Mouse (Mus musculus): ENCODE data around the gene Hps5. TPM values are rescaled to one million over a fixed set of nuclear protein-coding genes. Genes with fewer than 3 reads are reported as not detected.
A peak's percentile ranks its signal among the peaks of the same experiment; 100 is the strongest.

Gene Hps5
- total and polyA plus RNA-seq, 2 experiments from 2014 or later, result 6.3 to 7.9 TPM

DNA sequence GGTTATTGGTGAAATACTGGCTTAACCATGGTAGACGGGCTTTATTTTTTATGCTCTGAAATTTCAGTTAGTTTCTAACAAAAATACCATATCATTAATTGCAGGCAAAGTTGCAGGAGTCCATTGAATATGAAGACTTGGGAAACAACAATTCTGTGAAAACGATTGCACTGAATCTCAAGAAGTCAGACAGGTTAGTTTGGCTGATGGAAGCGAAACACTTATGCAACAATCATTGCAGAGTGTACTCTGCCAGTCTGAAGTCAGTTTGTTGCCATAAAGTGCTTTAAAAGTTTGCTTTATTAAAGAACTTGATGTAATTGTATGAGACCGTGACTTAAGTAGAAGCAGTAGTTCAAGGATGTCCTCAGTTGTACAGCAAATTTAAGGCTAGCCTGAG is 18.1 kb upstream of the Hps5 start:
- TF ChIP-seq EP300 (IDR thresholded peaks at IDR 0.05; ENCODE audit: low read depth) (no peak), CTCF (IDR thresholded peaks at IDR 0.05; ENCODE audit: low read depth) (no peak)

GRCm38 (mm10) chr7:46810325-46810724 is 14.5 kb upstream of the Hps5 start:
- 95% methylated on average over 6 of the region's 6 CpGs for WGBS
- H3K27me3 ChIP-seq (ENCODE audit: control insufficient read depth, insufficient read depth, low read length), result no peaks in the 10 kb centered on the region
- no peak overlapping the region for H3K9ac ChIP-seq (replicated peaks; ENCODE audit: low read depth, low read length)
- no peaks in the 10 kb centered on the region for H3K4me1 ChIP-seq (ENCODE audit: control insufficient read depth, insufficient read depth)
- H3K9me3 ChIP-seq (replicated peaks; ENCODE audit: control insufficient read depth, low read length), result no peaks in the 10 kb centered on the region
- no peak overlapping the region for H3K27ac ChIP-seq (ENCODE audit: low read depth)
- peaks cover 76% of the 10 kb centered on the region for H3K36me3 ChIP-seq (replicated peaks; ENCODE audit: control insufficient read depth, insufficient read depth, low read length)
- ATAC-seq (ENCODE audit: insufficient read depth, low read depth), result no peak
- DNase-seq (ENCODE audit: low spot score), result no peak
- no peak overlapping the region for H3K4me2 ChIP-seq (ENCODE audit: low read depth, low read length)
- TF ChIP-seq EP300 (IDR thresholded peaks at IDR 0.05; ENCODE audit: low read depth), result no peak
- TF ChIP-seq CTCF (IDR thresholded peaks at IDR 0.05; ENCODE audit: low read depth), result no peak
- H3K4me3 ChIP-seq (ENCODE audit: low read depth, low read length), result no peak overlapping the region

More for the DNA sequence above, 18.1 kb upstream of the Hps5 start:
- Histone ChIP-seq H3K4me2 (ENCODE audit: low read depth, low read length) (no peak overlapping the region), H3K4me3 (ENCODE audit: low read depth, low read length) (no peak overlapping the region), H3K27me3 (ENCODE audit: control insufficient read depth, insufficient read depth, low read length) (no peaks in the 10 kb centered on the region), H3K36me3 (replicated peaks; ENCODE audit: control insufficient read depth, insufficient read depth, low read length) (peaks cover 82% of the 10 kb centered on the region), H3K9ac (replicated peaks; ENCODE audit: low read depth, low read length) (no peak overlapping the region), H3K4me1 (ENCODE audit: control insufficient read depth, insufficient read depth) (no peaks in the 10 kb centered on the region), H3K9me3 (replicated peaks; ENCODE audit: control insufficient read depth, low read length) (no peaks in the 10 kb centered on the region), H3K27ac (ENCODE audit: low read depth) (no peak overlapping the region)
- DNase-seq (ENCODE audit: low spot score) (no peak), ATAC-seq (ENCODE audit: insufficient read depth, low read depth) (no peak)
- WGBS, result 90% methylated on average over 4 of the region's 4 CpGs

DNA sequence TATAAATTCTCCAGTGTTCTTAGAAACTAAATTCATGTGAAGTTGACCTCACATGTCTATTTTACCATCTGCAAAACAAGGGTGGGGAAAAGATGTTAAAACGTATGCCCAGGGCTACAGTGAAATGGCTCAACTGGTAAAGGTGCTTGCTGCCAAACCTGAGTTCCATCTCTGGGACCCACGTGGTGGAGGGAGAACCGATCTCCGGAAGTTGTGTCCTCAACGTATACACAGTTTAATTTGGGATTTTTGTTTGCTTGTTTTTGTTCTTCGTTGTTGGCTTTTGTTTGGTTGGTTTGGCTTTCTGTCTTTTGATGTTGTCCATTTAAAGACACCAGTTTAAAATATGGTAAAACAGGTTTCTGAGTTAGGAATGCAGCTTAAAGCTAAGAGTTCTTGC is 915 bp upstream of the Hps5 start:
- Histone ChIP-seq H3K9me3 (replicated peaks; ENCODE audit: control insufficient read depth, low read length) (no peaks in the 10 kb centered on the region), H3K36me3 (replicated peaks; ENCODE audit: control insufficient read depth, insufficient read depth, low read length) (peaks cover 17% of the 10 kb centered on the region; the same call in 1 of the 2 replicates), H3K27ac (ENCODE audit: low read depth) (no peak overlapping the region), H3K4me1 (ENCODE audit: control insufficient read depth, insufficient read depth) (peaks cover 18% of the 10 kb centered on the region), H3K4me2 (ENCODE audit: low read depth, low read length) (peak overlapping the region; percentile 80), H3K27me3 (ENCODE audit: control insufficient read depth, insufficient read depth, low read length) (no peaks in the 10 kb centered on the region), H3K9ac (replicated peaks; ENCODE audit: low read depth, low read length) (peak overlapping the region; percentile 84; the same call in 1 of the 2 replicates), H3K4me3 (ENCODE audit: low read depth, low read length) (peak overlapping the region; percentile 81)
- ATAC-seq (ENCODE audit: insufficient read depth, low read depth) (no peak), DNase-seq (ENCODE audit: low spot score) (no peak)
- TF ChIP-seq EP300 (IDR thresholded peaks at IDR 0.05; ENCODE audit: low read depth) (no peak), CTCF (IDR thresholded peaks at IDR 0.05; ENCODE audit: low read depth) (no peak)
- 44% methylated on average over 6 of the region's 6 CpGs for WGBS

GRCm38 (mm10) chr7:46796206-46796679 is 379 bp upstream of the Hps5 start:
- H3K36me3 ChIP-seq (replicated peaks; ENCODE audit: control insufficient read depth, insufficient read depth, low read length), result peaks cover 13% of the 10 kb centered on the region; the same call in 1 of the 2 replicates
- no peak for ATAC-seq (ENCODE audit: insufficient read depth, low read depth)
- under 1% methylated on average over 31 of the region's 31 CpGs for WGBS
- peak overlapping the region; percentile 92 for H3K27ac ChIP-seq (ENCODE audit: low read depth)
- peak overlapping the region; percentile 80 for H3K4me2 ChIP-seq (ENCODE audit: low read depth, low read length)
- DNase-seq (ENCODE audit: low spot score), result no peak
- H3K9ac ChIP-seq (replicated peaks; ENCODE audit: low read depth, low read length), result peak overlapping the region; percentile 84
- peaks cover 18% of the 10 kb centered on the region for H3K4me1 ChIP-seq (ENCODE audit: control insufficient read depth, insufficient read depth)
- TF ChIP-seq EP300 (IDR thresholded peaks at IDR 0.05; ENCODE audit: low read depth), result no peak
- TF ChIP-seq CTCF (IDR thresholded peaks at IDR 0.05; ENCODE audit: low read depth), result no peak
- H3K9me3 ChIP-seq (replicated peaks; ENCODE audit: control insufficient read depth, low read length), result no peaks in the 10 kb centered on the region
- H3K27me3 ChIP-seq (ENCODE audit: control insufficient read depth, insufficient read depth, low read length), result no peaks in the 10 kb centered on the region
- peak overlapping the region; percentile 81 for H3K4me3 ChIP-seq (ENCODE audit: low read depth, low read length)

- Histone ChIP-seq H3K9me3 (replicated peaks; ENCODE audit: control insufficient read depth, low read length) (no peaks in the 10 kb centered on the region), H3K4me2 (ENCODE audit: low read depth, low read length) (no peak overlapping the region), H3K9ac (replicated peaks; ENCODE audit: low read depth, low read length) (no peak overlapping the region), H3K4me1 (ENCODE audit: control insufficient read depth, insufficient read depth) (peaks cover 18% of the 10 kb centered on the region), H3K27ac (ENCODE audit: low read depth) (no peak overlapping the region), H3K36me3 (replicated peaks; ENCODE audit: control insufficient read depth, insufficient read depth, low read length) (peaks cover 10% of the 10 kb centered on the region; the same call in 1 of the 2 replicates), H3K27me3 (ENCODE audit: control insufficient read depth, insufficient read depth, low read length) (no peaks in the 10 kb centered on the region), H3K4me3 (ENCODE audit: low read depth, low read length) (no peak overlapping the region)
- WGBS, result 81% methylated on average over 4 of the region's 4 CpGs
- no peak for DNase-seq (ENCODE audit: low spot score)
- TF ChIP-seq CTCF (IDR thresholded peaks at IDR 0.05; ENCODE audit: low read depth), result no peak
- no peak for TF ChIP-seq EP300 (IDR thresholded peaks at IDR 0.05; ENCODE audit: low read depth)
- no peak for ATAC-seq (ENCODE audit: insufficient read depth, low read depth)
Observed at GRCm38 (mm10) chr7:46793871-46794270, 2.0 kb downstream of the Hps5 start.

Measured in heart, postnatal 0 days (tissue).